Mouse (Mus musculus) mouse trophoblast stem cell (cell line): ENCODE measurements around the gene Spc24.

Source experiments
- in situ Hi-C, 2 experiments: fragments of 300-500 bp; cut with MseI, MboI; formaldehyde crosslinking; loops; 2 replicates in 1 of 2; 3 replicates in 1 of 2; pipeline ENCODE4 v1.15.1; 2025

Spc24 gene

GRCm38 (mm10) chr9:21749382-21750118 is 10.6 kb downstream of the Spc24 start:
- in situ Hi-C loops: no loop called here

GRCm38 (mm10) chr9:21748491-21748890 is 11.6 kb downstream of the Spc24 start:
- in situ Hi-C loops: no loop called here

- in situ Hi-C loops: no loop called here
Measured at GRCm38 (mm10) chr9:21748033-21748432, 12.1 kb downstream of the Spc24 start.

- in situ Hi-C loops: no loop called here
Measured at GRCm38 (mm10) chr9:21747238-21747774, 12.8 kb downstream of the Spc24 start.

- in situ Hi-C loops: no loop called here
Measured at GRCm38 (mm10) chr9:21741514-21741913, 18.6 kb downstream of the Spc24 start.

GRCm38 (mm10) chr9:21740427-21740826 is 19.7 kb downstream of the Spc24 start:
- in situ Hi-C loops: no loop called here

GRCm38 (mm10) chr9:21738776-21739175 is 21.3 kb downstream of the Spc24 start:
- in situ Hi-C loops: no loop called here

- in situ Hi-C loops: no loop called here
Measured at GRCm38 (mm10) chr9:21737188-21737587, 22.9 kb downstream of the Spc24 start.

GRCm38 (mm10) chr9:21736580-21736979 is 23.5 kb downstream of the Spc24 start:
- in situ Hi-C loops: no loop called here

GRCm38 (mm10) chr9:21735126-21735525 is 25.0 kb downstream of the Spc24 start:
- in situ Hi-C loops: no loop called here

GRCm38 (mm10) chr9:21733989-21734388 is 26.1 kb downstream of the Spc24 start:
- in situ Hi-C loops: no loop called here

- in situ Hi-C loops: no loop called here
Measured at GRCm38 (mm10) chr9:21733446-21733845, 26.7 kb downstream of the Spc24 start.

- in situ Hi-C loops: no loop called here
Measured at GRCm38 (mm10) chr9:21732288-21732687, 27.8 kb downstream of the Spc24 start.

- in situ Hi-C loops: no loop called here
Measured at GRCm38 (mm10) chr9:21729264-21729663, 30.8 kb downstream of the Spc24 start.

GRCm38 (mm10) chr9:21728261-21728832 is 31.8 kb downstream of the Spc24 start:
- in situ Hi-C loops: no loop called here

GRCm38 (mm10) chr9:21726218-21726975 is 33.7 kb downstream of the Spc24 start:
- in situ Hi-C loops: no loop called here

GRCm38 (mm10) chr9:21725224-21726121 is 34.6 kb downstream of the Spc24 start:
- in situ Hi-C loops: no loop called here

GRCm38 (mm10) chr9:21724147-21724536 is 36.0 kb downstream of the Spc24 start:
- in situ Hi-C loops: no loop called here

GRCm38 (mm10) chr9:21723377-21724146 is 36.5 kb downstream of the Spc24 start, which contains the start of gene Ldlr:
Gene Ldlr, plus strand, starts transcription at chr9:21723483.
- in situ Hi-C loops: no loop called here

- in situ Hi-C loops: no loop called here
Measured at GRCm38 (mm10) chr9:21721036-21721435, 39.1 kb downstream of the Spc24 start.

GRCm38 (mm10) chr9:21717015-21717414 is 43.1 kb downstream of the Spc24 start:
- in situ Hi-C loops: no loop called here
